Mouse (Mus musculus) ES-E14 (cell line): ENCODE results near the gene Kcnh1. TPM values are rescaled to one million over a fixed set of nuclear protein-coding genes. Genes with fewer than 3 reads are reported as not detected.

Experiments used
- DNase-seq: peaks from one replicate; pipeline ENCODE4 v3.0.0-alpha.2; 2013; ENCODE audit warnings: low read depth, low spot score
- H3K27ac ChIP-seq: 2 replicates; pipeline ENCODE4 v1.5.1; 2012; ENCODE audit warnings: low read depth, mild to moderate bottlenecking, low read length, moderate library complexity, mixed read lengths; ENCODE audit not compliant: poor library complexity, insufficient read depth, severe bottlenecking
- H3K36me3 ChIP-seq: 2 replicates; pipeline ENCODE4 v1.6.1; 2012; ENCODE audit warnings: mild to moderate bottlenecking, low read length, moderate library complexity, mixed read lengths; ENCODE audit not compliant: control insufficient read depth, poor library complexity, insufficient read depth, severe bottlenecking
- H3K4me1 ChIP-seq, 2 experiments: fragments of 150-350 bp in 1 of 2; sonication (generic) in 1 of 2; 2 replicates each; pipeline ENCODE4 v1.6.1; 2012; ENCODE audit warnings: low read length in 2 of 2, mild to moderate bottlenecking in 1 of 2, mixed read lengths in 1 of 2; ENCODE audit not compliant: control insufficient read depth in 2 of 2, insufficient read depth in 2 of 2, poor library complexity in 1 of 2
- H3K4me3 ChIP-seq, 2 experiments: fragments of 150-350 bp in 1 of 2; sonication (generic) in 1 of 2; 2 replicates each; pipeline ENCODE4 v1.5.1; 2012; ENCODE audit warnings: low read length in 2 of 2, low read depth in 1 of 2, mild to moderate bottlenecking in 1 of 2, mixed read lengths in 1 of 2; ENCODE audit not compliant: insufficient read depth in 1 of 2, poor library complexity in 1 of 2, severe bottlenecking in 1 of 2
- H3K9ac ChIP-seq: 2 replicates; pipeline ENCODE4 v1.6.1; 2012; ENCODE audit warnings: low read depth, mild to moderate bottlenecking, low read length, mixed read lengths; ENCODE audit not compliant: poor library complexity, insufficient read depth, severe bottlenecking
- H3K9me3 ChIP-seq: fragments of 150-350 bp; sonication (generic); 2 replicates; pipeline ENCODE4 v1.6.1; 2012; ENCODE audit warnings: low read depth, mild to moderate bottlenecking, low read length; ENCODE audit not compliant: control insufficient read depth, insufficient read depth
- CHD2 ChIP-seq: IDR thresholded peaks from 2 replicates; pipeline ENCODE4 v1.6.1; 2014; ENCODE audit warnings: mild to moderate bottlenecking, low read depth, low read length, inconsistent platforms
- HCFC1 ChIP-seq: IDR thresholded peaks from 2 replicates; pipeline ENCODE4 v1.6.1; 2012; ENCODE audit warnings: low read length, inconsistent platforms, borderline replicate concordance; ENCODE audit not compliant: insufficient read depth
- MAFK ChIP-seq: IDR thresholded peaks from 2 replicates; pipeline ENCODE4 v1.6.1; 2014; ENCODE audit warnings: mild to moderate bottlenecking, low read depth, low read length, inconsistent platforms; ENCODE audit not compliant: insufficient read depth
- ZC3H11A ChIP-seq: IDR thresholded peaks from 2 replicates; pipeline ENCODE4 v1.6.1; 2012; ENCODE audit warnings: low read depth, mild to moderate bottlenecking, inconsistent platforms, low read length, borderline replicate concordance
- ZNF384 ChIP-seq: IDR thresholded peaks from 2 replicates; pipeline ENCODE4 v1.6.1; 2012; ENCODE audit warnings: low read depth, low read length, inconsistent platforms
- in situ Hi-C, 2 experiments: fragments of 600-800 bp; cut with MboI; formaldehyde crosslinking; loops; one replicate each; pipeline ENCODE4 v1.15.1; 2025; ENCODE audit warnings: low sequenced_read_pairs in 2 of 2, inconsistent platforms in 1 of 2; ENCODE audit not compliant: unreplicated experiment in 2 of 2
- total RNA-seq: library from RNA; depleted of rRNA; stranded (reverse); fragments of 300-350 nt; gene quantifications from 2 replicates; pipeline ENCODE4 v1.2.3, GENCODE M21; 2012

Kcnh1 gene
- total RNA-seq, 1 experiment: 0.71 TPM

DNA sequence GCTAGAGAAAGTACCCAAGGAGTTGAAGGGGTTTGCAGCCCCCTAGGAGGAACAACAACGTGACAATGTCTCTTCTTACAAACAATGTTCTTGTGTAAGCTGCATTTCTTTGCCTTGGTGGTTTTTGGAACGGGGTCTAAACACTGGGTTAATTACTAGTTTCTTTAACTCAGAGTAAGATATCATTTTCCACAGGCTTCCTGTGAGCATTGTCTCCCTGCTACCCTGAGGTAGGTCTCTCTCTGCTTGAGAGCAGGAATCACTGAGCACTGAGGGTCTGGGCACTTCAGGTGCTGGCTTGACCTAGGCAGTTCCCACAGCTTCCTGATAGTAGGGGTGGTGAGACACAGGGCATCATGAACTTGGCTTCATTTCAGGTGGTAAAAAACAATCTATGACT lies 257.1 kb downstream of the Kcnh1 start:
- TF ChIP-seq CHD2: no peak
- no peak for TF ChIP-seq MAFK
- TF ChIP-seq ZC3H11A: no peak
- no peak for TF ChIP-seq HCFC1
- no peak for TF ChIP-seq ZNF384
- H3K27ac ChIP-seq: no peak overlapping the region
- in situ Hi-C loops: no loop called here
- H3K4me3 ChIP-seq: no peak overlapping the region
- no peaks in the 10 kb centered on the region for H3K9me3 ChIP-seq
- no peak overlapping the region for H3K9ac ChIP-seq
- H3K4me1 ChIP-seq: peaks cover 3 to 10% of the 10 kb centered on the region in 2 experiments; a peak in 3 of 4 replicates
- no peaks in the 10 kb centered on the region for H3K36me3 ChIP-seq
- no peak for DNase-seq

DNA sequence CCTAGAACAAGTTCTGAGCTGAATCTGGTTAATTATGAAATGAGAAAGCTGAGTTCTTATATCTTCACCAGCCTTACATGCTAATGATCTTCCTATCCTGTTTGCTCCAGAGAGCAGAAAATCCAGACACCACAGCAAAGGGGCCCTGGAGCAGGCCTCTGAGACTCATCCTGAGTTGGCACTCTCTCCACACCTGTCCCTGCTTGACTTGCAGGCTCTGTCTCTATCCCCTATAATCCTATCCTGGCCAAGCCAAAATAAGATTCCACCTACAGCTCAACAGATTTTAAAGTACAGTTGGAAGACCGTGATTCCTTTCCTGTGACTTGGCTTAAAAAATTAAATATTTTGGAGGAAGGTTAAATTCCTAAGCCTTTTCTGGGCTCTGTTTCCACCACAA lies 257.9 kb downstream of the Kcnh1 start:
- peaks cover 3 to 10% of the 10 kb centered on the region in 2 experiments; a peak in 3 of 4 replicates for H3K4me1 ChIP-seq
- H3K36me3 ChIP-seq: no peaks in the 10 kb centered on the region
- H3K4me3 ChIP-seq: no peak overlapping the region
- no peaks in the 10 kb centered on the region for H3K9me3 ChIP-seq
- no peak for DNase-seq
- in situ Hi-C loops: no loop called here
- H3K9ac ChIP-seq: no peak overlapping the region
- TF ChIP-seq HCFC1: no peak
- no peak for TF ChIP-seq CHD2
- TF ChIP-seq MAFK: no peak
- TF ChIP-seq ZC3H11A: no peak
- TF ChIP-seq ZNF384: no peak
- H3K27ac ChIP-seq: no peak overlapping the region

GRCm38 (mm10) chr1:192449572-192450351 lies 259.2 kb downstream of the Kcnh1 start:
- H3K9me3 ChIP-seq: no peaks in the 10 kb centered on the region
- in situ Hi-C loops: no loop called here
- no peak overlapping the region for H3K9ac ChIP-seq
- peaks cover 6 to 10% of the 10 kb centered on the region in 2 experiments; a peak in 3 of 4 replicates for H3K4me1 ChIP-seq
- TF ChIP-seq ZNF384: no peak
- peak; percentile 57; the same call in 1 of the 2 replicates for TF ChIP-seq MAFK
- H3K4me3 ChIP-seq: no peak overlapping the region
- H3K27ac ChIP-seq: no peak overlapping the region
- no peak for DNase-seq
- no peaks in the 10 kb centered on the region for H3K36me3 ChIP-seq

DNA sequence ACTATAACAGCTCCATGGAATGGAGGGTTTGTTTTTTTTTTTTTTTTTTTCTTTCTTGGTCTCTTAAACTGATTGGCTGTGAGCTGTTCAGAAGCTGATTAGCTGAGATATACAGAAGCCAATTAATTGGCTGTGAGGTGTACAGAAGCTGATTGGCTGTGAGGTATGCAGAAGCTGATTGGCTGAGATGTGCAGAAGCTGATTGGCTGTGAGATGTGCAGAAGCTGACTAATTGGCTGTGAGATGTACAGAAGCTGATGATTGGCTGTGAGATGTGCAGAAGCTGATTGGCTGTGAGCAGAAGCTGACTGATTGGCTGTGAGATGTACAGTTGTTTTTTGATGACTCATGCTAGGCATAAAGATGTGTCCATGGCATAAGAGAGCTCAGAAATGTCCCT lies 259.9 kb downstream of the Kcnh1 start:
- Histone ChIP-seq H3K4me1 (peaks cover 8 to 10% of the 10 kb centered on the region in 2 experiments; a peak in 3 of 4 replicates), H3K27ac (no peak overlapping the region), H3K9me3 (no peaks in the 10 kb centered on the region), H3K36me3 (no peaks in the 10 kb centered on the region), H3K9ac (no peak overlapping the region), H3K4me3 (no peak overlapping the region)
- TF ChIP-seq HCFC1 (no peak), ZC3H11A (no peak), MAFK (0 out of 2 replicates have a peak, but pooled peaks have one; percentile 27), ZNF384 (peak; percentile 78), CHD2 (peak; percentile 72; the same call in 1 of the 2 replicates)
- in situ Hi-C loops: no loop called here
- DNase-seq: no peak
